Mouse (Mus musculus) heart, embryonic 11.5 days (tissue): ENCODE measurements around the gene Gm17660. TPM values are rescaled to one million over a fixed set of nuclear protein-coding genes. Genes with fewer than 3 reads are reported as not detected.
A peak's percentile ranks its signal among the peaks of the same experiment; 100 is the strongest.

Experiments used
- ATAC-seq: fragments of 200-750 bp; cut with Nextera tagmentation; replicated peaks from 2 replicates; pipeline ENCODE4 v1.8.0; 2017; ENCODE audit warnings: moderate library complexity; ENCODE audit not compliant: insufficient number of reproducible peaks, low FRiP score, low TSS enrichment
- H3K27ac ChIP-seq: fragments of 300-500 bp; sonication (generic); 2 replicates; pipeline ENCODE4 v1.5.1; 2014; ENCODE audit warnings: mild to moderate bottlenecking, low read depth, low read length
- H3K27me3 ChIP-seq: fragments of 300-500 bp; sonication (generic); 2 replicates; pipeline ENCODE4 v1.6.1; 2014; ENCODE audit warnings: mild to moderate bottlenecking, low read length, mixed read lengths; ENCODE audit not compliant: control insufficient read depth, insufficient read depth
- H3K36me3 ChIP-seq: fragments of 300-500 bp; sonication (generic); 2 replicates; pipeline ENCODE4 v1.6.1; 2014; ENCODE audit warnings: mild to moderate bottlenecking, low read length, moderate library complexity, mixed read lengths; ENCODE audit not compliant: control insufficient read depth, insufficient read depth
- H3K4me1 ChIP-seq: fragments of 300-500 bp; sonication (generic); 2 replicates; pipeline ENCODE4 v1.6.1; 2014; ENCODE audit warnings: low read length; ENCODE audit not compliant: control insufficient read depth, insufficient read depth
- H3K4me2 ChIP-seq: fragments of 300-500 bp; sonication (generic); 2 replicates; pipeline ENCODE4 v1.6.1; 2014; ENCODE audit warnings: mild to moderate bottlenecking, moderate library complexity
- H3K4me3 ChIP-seq: fragments of 300-500 bp; sonication (generic); 2 replicates; pipeline ENCODE4 v1.5.1; 2014; ENCODE audit warnings: low read depth, low read length
- H3K9ac ChIP-seq: fragments of 300-500 bp; sonication (generic); 2 replicates; pipeline ENCODE4 v1.6.1; 2014; ENCODE audit warnings: mild to moderate bottlenecking, low read depth, low read length, moderate library complexity
- H3K9me3 ChIP-seq: fragments of 300-500 bp; sonication (generic); replicated peaks from 2 replicates; pipeline ENCODE4 v1.6.1; 2016; ENCODE audit warnings: low read length; ENCODE audit not compliant: control insufficient read depth
- WGBS: fragments of 180-500 bp; shearing (Covaris S2); extraction: QIAGEN DNeasy Blood & Tissue Kit; methylation state at CpG from one replicate; pipeline ENCODE4 v1.1.7; 2014; ENCODE audit not compliant: insufficient replicate concordance; 5-methylcytosine and 5-hydroxymethylcytosine counted together
- polyA plus RNA-seq: library from polyadenylated mRNA; unstranded; fragments of >200 nt; fragmentation: Nextera tagmentation; extraction: Ambion mirVana; gene quantifications from 2 replicates; pipeline ENCODE4 v1.2.1, GENCODE M21; 2014

The Gm17660 gene
- polyA plus RNA-seq = not detected in 2 replicates

- H3K9ac ChIP-seq = no peak within 1 kb of the TSS
- no peaks in the 10 kb centered on the region for H3K36me3 ChIP-seq
- no peaks in the 10 kb centered on the region for H3K9me3 ChIP-seq
- ATAC-seq = no peak
- 84% methylated on average over 7 of the region's 7 CpGs for WGBS
- peaks cover 4% of the 10 kb centered on the region; the same call in 1 of the 2 replicates for H3K4me1 ChIP-seq
- H3K4me3 ChIP-seq = no peak within 1 kb of the TSS
- no peaks in the 10 kb centered on the region for H3K27me3 ChIP-seq
- H3K27ac ChIP-seq = no peak within 1 kb of the TSS
- no peak within 1 kb of the TSS for H3K4me2 ChIP-seq
Measured at GRCm38 (mm10) chr5:104077508-104077907, at the start of gene Gm17660. Gene Gm17660 (minus strand): TSS chr5:104077608.

GRCm38 (mm10) chr5:104126561-104127320 is 49.3 kb upstream of the Gm17660 start:
- no peaks in the 10 kb centered on the region for H3K9me3 ChIP-seq
- no peaks in the 10 kb centered on the region for H3K36me3 ChIP-seq
- H3K27me3 ChIP-seq = no peaks in the 10 kb centered on the region
- no peaks in the 10 kb centered on the region for H3K4me1 ChIP-seq
- no peak overlapping the region for H3K4me3 ChIP-seq
- ATAC-seq = no peak
- no peak overlapping the region for H3K4me2 ChIP-seq
- WGBS = 71% methylated on average over 12 of the region's 12 CpGs
- H3K9ac ChIP-seq = no peak overlapping the region
- no peak overlapping the region for H3K27ac ChIP-seq

DNA sequence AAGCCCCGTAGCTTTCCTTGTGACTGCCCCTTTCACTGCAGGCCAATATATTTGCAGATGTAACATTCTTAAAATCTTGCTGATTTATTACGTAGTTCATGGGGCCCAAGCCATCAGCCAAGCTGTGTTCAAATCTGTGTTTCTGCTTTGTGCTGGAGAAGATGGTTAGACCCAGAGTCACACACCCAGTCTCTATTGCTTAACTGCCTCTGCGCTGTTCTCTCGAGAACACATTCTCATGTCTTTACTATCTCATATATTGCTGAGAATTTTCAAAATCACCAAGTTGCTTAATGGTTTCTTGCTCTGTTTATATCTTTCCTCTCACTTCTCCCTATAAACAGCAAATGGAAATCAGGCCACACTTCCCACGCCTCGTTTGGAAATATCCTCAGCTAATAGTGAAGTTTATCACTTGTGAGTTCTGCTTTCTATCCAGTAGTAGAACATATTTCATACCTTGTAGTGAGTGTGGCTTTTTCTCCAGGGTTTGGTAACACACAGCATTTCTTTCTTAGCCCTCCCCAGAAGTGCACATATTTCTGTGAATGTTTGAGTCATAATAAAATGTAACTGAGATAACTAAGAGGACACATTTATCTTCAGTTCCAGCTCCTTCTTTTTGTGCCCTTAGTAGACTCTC is 46.7 kb upstream of the Gm17660 start:
- Histone ChIP-seq H3K36me3 (no peaks in the 10 kb centered on the region), H3K4me2 (no peak overlapping the region), H3K27ac (no peak overlapping the region), H3K9me3 (no peaks in the 10 kb centered on the region), H3K27me3 (no peaks in the 10 kb centered on the region), H3K4me3 (no peak overlapping the region), H3K9ac (no peak overlapping the region), H3K4me1 (no peaks in the 10 kb centered on the region)
- 67% methylated on average over 6 of the region's 6 CpGs for WGBS
- ATAC-seq = no peak

DNA sequence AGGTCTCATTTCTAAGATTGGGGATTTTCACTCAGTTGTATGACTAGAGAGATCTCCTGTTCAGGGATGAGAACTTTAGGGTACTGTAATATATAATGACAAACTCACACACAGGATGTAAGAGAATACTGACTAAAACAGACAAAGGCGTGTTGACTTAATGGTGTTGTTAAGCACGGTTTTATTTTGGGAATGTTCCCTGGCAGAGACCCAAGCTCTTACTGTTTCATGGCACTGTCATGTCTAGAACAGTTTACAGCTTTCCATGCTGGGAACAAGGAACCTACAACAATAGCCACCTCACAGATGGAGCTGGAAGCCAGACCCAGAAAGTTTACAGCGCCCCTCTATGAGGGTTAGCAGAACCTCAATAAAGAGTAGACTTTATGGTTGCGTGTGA is 38.5 kb upstream of the Gm17660 start:
- H3K4me2 ChIP-seq = no peak overlapping the region
- peak overlapping the region; percentile 42 for H3K27ac ChIP-seq
- no peak overlapping the region for H3K4me3 ChIP-seq
- ATAC-seq = no peak
- WGBS = 78% methylated on average over 4 of the region's 4 CpGs
- H3K9ac ChIP-seq = no peak overlapping the region
- no peaks in the 10 kb centered on the region for H3K36me3 ChIP-seq
- H3K9me3 ChIP-seq = no peaks in the 10 kb centered on the region
- H3K27me3 ChIP-seq = no peaks in the 10 kb centered on the region
- H3K4me1 ChIP-seq = peaks cover 17% of the 10 kb centered on the region

GRCm38 (mm10) chr5:104115118-104115517 is 37.7 kb upstream of the Gm17660 start:
- peak; percentile 78 for ATAC-seq
- 45% methylated on average over 14 of the region's 14 CpGs for WGBS
- Histone ChIP-seq H3K4me2 (no peak overlapping the region), H3K9me3 (no peaks in the 10 kb centered on the region), H3K4me1 (peaks cover 24% of the 10 kb centered on the region), H3K27me3 (no peaks in the 10 kb centered on the region), H3K36me3 (no peaks in the 10 kb centered on the region), H3K27ac (peak overlapping the region; percentile 42; the same call in 1 of the 2 replicates), H3K9ac (no peak overlapping the region), H3K4me3 (no peak overlapping the region)

DNA sequence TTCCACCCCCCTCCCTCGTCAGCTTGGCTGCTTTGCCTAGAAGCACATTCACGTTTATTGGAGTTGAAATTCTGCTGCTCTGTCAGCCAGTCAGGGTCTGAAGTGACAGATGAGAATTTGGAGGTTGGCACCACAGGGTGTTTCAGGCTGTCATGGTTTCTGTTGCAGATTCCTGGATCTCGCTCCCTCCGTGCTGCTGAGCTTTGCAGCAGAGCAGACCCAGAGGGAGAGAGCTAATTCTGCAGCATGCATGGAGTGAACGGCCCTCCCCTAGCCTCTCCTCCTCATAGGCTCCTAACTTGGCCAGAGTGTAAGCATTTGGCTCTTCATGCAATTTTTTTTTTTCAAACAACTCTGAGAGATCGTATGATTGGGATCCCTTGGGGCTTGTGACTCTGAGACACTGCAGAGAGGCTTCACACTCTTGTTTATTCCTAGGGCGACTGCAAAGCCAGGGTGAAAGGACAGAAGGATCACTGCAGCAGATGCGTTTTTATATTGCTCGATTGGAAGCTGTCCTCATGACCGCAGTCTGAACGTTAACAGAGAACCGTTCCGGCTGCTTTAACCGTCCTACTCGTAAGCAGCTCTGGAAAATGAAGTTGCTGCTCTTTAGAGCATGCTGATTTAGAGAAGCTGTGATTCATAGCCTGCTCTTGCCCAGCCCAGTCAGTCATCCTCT is 36.2 kb upstream of the Gm17660 start, which contains the start of gene Sparcl1:
Gene Sparcl1, minus strand, starts transcription at position 243 of the 682 bp plus-strand sequence.
- Histone ChIP-seq H3K4me2 (peak within 1 kb of the TSS; percentile 47), H3K9me3 (no peaks in the 10 kb centered on the region), H3K9ac (peak within 1 kb of the TSS; percentile 49; the same call in 1 of the 2 replicates), H3K27ac (peak within 1 kb of the TSS; percentile 67), H3K36me3 (no peaks in the 10 kb centered on the region), H3K27me3 (no peaks in the 10 kb centered on the region), H3K4me3 (0 out of 2 replicates have a peak within 1 kb of the TSS, but pooled peaks have one; percentile 3), H3K4me1 (peaks cover 38% of the 10 kb centered on the region)
- 36% methylated on average over 15 of the region's 15 CpGs for WGBS
- ATAC-seq = no peak

GRCm38 (mm10) chr5:104112511-104112910 is 35.1 kb upstream of the Gm17660 start:
- Histone ChIP-seq H3K4me1 (peaks cover 49% of the 10 kb centered on the region), H3K4me3 (no peak overlapping the region), H3K27me3 (no peaks in the 10 kb centered on the region), H3K9me3 (no peaks in the 10 kb centered on the region), H3K9ac (peak overlapping the region; percentile 30; the same call in 1 of the 2 replicates), H3K36me3 (no peaks in the 10 kb centered on the region), H3K27ac (peak overlapping the region; percentile 67), H3K4me2 (peak overlapping the region; percentile 44)
- no peak for ATAC-seq
- WGBS = 25% methylated on average over 5 of the region's 5 CpGs

DNA sequence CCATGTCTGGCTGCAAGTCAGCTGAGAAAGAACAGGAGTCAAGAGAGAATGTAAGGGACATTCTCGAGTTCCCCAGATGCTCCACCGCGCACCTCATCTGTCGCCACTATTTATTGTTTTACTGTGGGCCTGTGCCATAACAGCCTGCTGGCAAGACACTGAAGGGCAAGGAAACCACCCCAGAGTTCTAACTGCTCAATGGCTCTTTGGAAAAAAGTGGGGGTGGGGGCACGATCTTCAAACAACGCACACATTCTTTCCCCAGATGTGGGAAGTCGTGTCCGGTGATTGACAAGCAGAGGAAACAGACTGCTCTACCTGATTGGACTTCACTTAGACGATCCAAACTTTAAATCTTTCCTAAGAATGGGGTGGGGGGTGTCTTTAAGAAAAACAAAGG is 34.6 kb upstream of the Gm17660 start:
- Histone ChIP-seq H3K4me2 (peak overlapping the region; percentile 44), H3K4me3 (no peak overlapping the region), H3K27me3 (no peaks in the 10 kb centered on the region), H3K4me1 (peaks cover 49% of the 10 kb centered on the region), H3K9ac (peak overlapping the region; percentile 30; the same call in 1 of the 2 replicates), H3K9me3 (no peaks in the 10 kb centered on the region), H3K27ac (peak overlapping the region; percentile 67), H3K36me3 (no peaks in the 10 kb centered on the region)
- 14% methylated on average over 9 of the region's 9 CpGs for WGBS
- ATAC-seq = no peak
